Mouse (Mus musculus): Measurements from ENCODE around the gene Fmnl1.

GRCm38 (mm10) chr11:103180426-103180825, 9.5 kb downstream of the Fmnl1 start:
- TF ChIP-seq CTCF (IDR thresholded peaks at IDR 0.05; ENCODE audit: extremely low read depth, insufficient read length, insufficient replicate concordance, low read depth, low read length) (no peak), POLR2A (IDR thresholded peaks at IDR 0.05; ENCODE audit: low read depth, low read length) (no peak)

All from small intestine, adult 2 months (tissue).